Mouse (Mus musculus) c-Kit-positive CD71-positive TER-119-negative erythroid progenitor cells, embryonic 14.5 days (primary cell): ENCODE measurements around the gene 1700016K19Rik.

Source experiments
- DNase-seq: peaks from one replicate; pipeline ENCODE4 v3.0.0-alpha.2; 2013; ENCODE audit warnings: low read depth

Gene 1700016K19Rik

GRCm38 (mm10) chr11:76035182-76035581, 35.5 kb downstream of the 1700016K19Rik start:
- DNase-seq: no peak

DNA sequence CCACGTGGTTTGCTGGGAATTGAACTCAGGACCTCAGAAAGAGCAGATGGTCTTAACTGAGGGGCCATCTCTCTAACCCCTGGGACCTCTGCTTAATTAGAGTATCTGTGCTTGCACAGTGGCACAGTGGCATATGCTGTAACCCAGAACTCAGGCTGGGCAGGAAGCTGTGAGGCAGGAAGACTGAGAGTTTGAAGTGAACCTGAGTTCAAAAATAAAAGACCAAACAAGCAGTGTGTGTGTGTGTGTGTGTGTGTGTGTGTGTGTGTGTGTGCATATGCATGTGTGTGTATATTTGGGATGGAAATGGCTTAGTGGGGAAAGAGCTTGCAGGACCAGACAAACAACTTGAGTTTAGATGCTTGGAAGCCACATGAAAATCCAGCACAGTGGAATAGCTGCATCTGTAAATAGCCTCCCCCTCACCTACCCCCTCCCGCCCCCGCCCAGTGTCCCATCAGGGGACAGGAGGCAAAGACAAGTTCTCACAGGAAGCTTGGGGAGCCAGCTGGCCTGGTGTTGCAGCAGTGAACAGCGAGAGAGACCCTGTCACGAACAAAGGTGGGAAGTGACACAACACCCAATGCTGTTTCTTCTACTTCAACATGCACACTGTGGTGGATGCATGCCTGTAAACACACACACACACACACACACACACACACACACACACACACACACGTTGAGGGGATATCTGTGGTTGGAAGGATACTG, 38.0 kb downstream of the 1700016K19Rik start:
- DNase-seq: no peak

GRCm38 (mm10) chr11:76039271-76040053, 39.8 kb downstream of the 1700016K19Rik start:
- DNase-seq: no peak

DNA sequence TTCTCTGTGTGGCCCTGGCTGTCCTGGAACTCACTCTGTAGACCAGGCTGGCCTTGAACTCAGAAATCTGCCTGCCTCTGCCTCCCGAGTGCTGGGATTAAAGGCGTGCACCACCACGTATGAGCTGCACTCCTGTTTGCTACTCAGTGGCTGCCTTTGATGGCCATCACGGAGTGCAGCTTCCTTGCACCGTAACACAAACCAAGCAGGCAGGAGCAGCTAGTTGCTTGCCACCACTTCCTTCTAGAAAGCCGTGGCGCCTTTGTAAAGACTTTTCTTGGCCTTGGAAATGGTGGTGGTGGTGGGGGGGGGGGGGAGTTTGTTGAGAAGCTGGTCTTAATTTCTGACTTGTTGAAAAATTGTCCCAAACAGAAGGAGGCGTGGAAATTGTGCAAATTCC, 40.4 kb downstream of the 1700016K19Rik start:
- DNase-seq: no peak

DNA sequence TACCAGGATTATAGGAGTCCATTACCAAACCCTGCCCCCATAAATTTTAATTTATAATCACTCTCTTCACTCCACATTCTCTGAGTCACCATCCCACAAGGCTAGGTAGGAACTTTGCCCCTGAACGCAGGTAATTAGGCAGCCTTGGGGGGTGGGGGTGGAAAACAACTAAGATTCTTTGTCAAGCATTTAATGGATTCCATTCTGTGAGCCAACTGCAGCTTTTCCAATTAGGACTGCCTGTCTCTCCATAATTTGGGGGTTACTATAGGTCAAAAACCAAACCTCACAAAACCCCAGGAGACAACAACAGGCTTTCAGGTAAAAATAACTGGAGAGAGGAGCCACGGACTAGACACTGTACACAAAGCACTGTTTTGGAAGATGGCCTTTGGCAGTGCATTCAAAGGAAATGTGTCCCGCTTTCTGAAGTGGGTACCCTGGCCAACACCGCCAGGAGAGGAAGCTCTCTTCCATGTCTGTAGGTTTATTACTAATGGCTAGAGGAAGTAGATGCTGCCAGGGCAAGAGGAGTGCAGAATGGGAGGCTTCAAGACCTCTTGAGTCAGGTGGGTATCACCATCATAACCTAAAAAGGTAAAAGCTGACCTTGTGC, 41.2 kb downstream of the 1700016K19Rik start:
- DNase-seq: no peak

GRCm38 (mm10) chr11:76042041-76042638, 42.4 kb downstream of the 1700016K19Rik start:
- DNase-seq: no peak

- DNase-seq: no peak
Observed at GRCm38 (mm10) chr11:76042882-76043281, 43.2 kb downstream of the 1700016K19Rik start.

- no peak for DNase-seq
Observed at GRCm38 (mm10) chr11:76044468-76044867, 44.8 kb downstream of the 1700016K19Rik start.

DNA sequence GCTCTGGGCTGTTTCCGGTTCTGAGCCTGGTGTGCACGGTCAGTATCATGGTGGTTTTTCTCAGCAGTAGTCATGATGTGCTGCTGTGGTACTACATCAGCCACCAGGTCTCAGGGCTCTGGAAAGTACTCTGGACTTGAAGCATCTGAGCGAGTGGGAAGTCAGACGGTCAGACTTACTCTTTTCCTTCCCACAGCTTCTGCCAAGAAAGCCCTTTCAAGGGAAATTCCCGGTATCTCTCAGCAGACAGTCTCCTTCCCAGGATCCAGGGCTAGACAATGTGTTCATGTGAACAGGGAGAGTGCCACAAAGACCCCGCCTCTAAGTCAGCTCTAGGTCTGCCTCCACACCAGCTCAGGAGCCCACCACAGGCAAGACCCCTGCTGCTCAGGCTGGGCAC, 45.7 kb downstream of the 1700016K19Rik start:
- no peak for DNase-seq

DNA sequence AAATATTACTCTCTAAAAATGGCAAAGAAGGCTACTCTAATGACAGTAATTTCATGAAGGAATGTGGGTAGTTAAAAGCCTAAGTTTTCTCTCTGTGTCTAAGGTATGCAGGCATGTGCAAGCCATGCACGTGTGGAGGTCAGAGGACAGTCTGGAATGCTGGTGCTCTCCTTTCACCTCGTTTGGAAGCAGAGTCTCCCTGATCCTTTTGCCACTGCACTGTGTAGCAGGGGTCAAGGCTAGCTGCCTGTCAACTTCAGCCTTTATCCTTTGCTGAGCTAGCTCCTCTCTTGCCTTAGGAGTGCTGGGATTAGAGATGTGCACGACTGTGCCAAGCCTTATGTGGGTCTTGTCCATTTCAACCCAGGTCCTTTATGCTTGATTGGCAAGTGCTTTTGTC, 50.8 kb downstream of the 1700016K19Rik start:
- DNase-seq: no peak

DNA sequence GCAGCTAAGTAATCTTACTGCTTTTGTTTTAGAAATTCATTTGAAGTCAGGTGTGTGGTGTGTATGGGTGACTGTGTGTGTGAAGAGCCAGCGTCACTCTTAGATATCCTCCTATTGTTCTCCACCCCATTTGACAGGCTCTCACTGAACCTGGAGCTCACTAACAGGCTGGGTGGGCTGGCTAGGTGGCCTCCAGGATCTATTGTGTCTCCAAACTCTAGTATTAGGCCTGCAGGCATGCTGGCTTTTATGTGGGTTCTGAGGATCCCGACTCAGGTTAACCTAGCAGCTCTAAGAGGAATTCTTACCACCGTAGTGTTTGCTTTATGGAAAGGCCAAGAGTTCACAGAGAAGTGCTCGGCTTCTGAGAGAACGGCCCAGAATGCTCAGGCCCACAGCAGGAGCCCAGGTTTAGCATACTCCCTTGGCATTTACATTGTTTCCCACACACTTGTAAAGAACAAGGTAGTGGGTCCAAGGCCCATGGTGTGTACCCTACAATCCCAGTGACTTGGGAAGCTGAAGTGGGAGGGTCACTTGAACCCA, 51.3 kb downstream of the 1700016K19Rik start:
- DNase-seq: no peak

DNA sequence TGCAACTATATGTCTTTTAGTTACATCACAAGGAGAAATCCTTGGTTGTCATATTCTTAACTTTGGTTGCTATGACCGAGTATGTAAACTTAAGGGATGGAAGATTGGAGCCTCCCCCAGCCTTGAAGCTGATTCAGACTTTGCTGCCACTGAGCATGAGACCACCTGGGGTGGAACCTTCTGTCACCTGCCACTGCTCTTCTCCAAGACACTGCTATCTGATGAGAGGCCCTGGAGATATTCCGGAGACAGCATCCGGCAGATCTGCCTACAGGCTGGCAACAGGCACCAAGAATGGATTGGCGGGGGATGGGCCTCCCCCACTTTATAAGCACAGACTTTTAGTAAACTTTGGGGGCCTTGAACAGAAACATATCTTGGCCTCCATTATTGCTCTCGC, 52.8 kb downstream of the 1700016K19Rik start:
- no peak for DNase-seq
